Mouse (Mus musculus) liver, embryonic 14.5 days (tissue): ENCODE measurements around the gene Pdzk1ip1. TPM values are rescaled to one million over a fixed set of nuclear protein-coding genes. Genes with fewer than 3 reads are reported as not detected.
A peak's percentile ranks its signal among the peaks of the same experiment; 100 is the strongest.

ENCODE experiments used
- ATAC-seq: fragments of 200-750 bp; cut with Nextera tagmentation; 2 replicates; pipeline ENCODE4 v1.8.0; 2017; ENCODE audit warnings: moderate number of reproducible peaks, mild to moderate bottlenecking, moderate library complexity; ENCODE audit not compliant: insufficient read depth
- DNase-seq, 3 experiments: peaks; one replicate each; pipeline ENCODE4 v3.0.0-alpha.2; 2012 to 2013; ENCODE audit warnings: low read depth in 3 of 3, low spot score in 3 of 3
- H3K27ac ChIP-seq: fragments of 300-500 bp; sonication (generic); 2 replicates; pipeline ENCODE4 v1.5.1; 2014; ENCODE audit warnings: moderate library complexity, mild to moderate bottlenecking, control low read depth, inconsistent platforms
- H3K27me3 ChIP-seq: fragments of 300-500 bp; sonication (generic); 2 replicates; pipeline ENCODE4 v1.6.1; 2014; ENCODE audit warnings: mild to moderate bottlenecking, low read length, moderate library complexity; ENCODE audit not compliant: control insufficient read depth, insufficient read depth
- H3K36me3 ChIP-seq: fragments of 300-500 bp; sonication (generic); replicated peaks from 2 replicates; pipeline ENCODE4 v1.6.1; 2014; ENCODE audit warnings: low read depth; ENCODE audit not compliant: control insufficient read depth, insufficient read depth
- H3K4me1 ChIP-seq, 2 experiments: fragments of 200-500 bp in 1 of 2; fragments of 300-500 bp in 1 of 2; sonication (generic) in 1 of 2; replicated peaks; 2 replicates each; pipeline ENCODE4 v1.6.1; 2012 to 2014; ENCODE audit warnings: antibody characterized with exemption in 1 of 2, inconsistent platforms in 1 of 2, low read length in 1 of 2; ENCODE audit not compliant: control insufficient read depth in 2 of 2, insufficient read depth in 2 of 2
- H3K4me2 ChIP-seq: fragments of 300-500 bp; sonication (generic); 2 replicates; pipeline ENCODE4 v1.6.1; 2014; ENCODE audit warnings: low read depth, mild to moderate bottlenecking, control low read depth, moderate library complexity
- H3K4me3 ChIP-seq, 2 experiments: fragments of 200-500 bp in 1 of 2; fragments of 300-500 bp in 1 of 2; sonication (generic) in 1 of 2; 2 replicates each; pipeline ENCODE4 v1.5.1; 2012 to 2014; ENCODE audit warnings: low read depth in 2 of 2, low read length in 2 of 2, mild to moderate bottlenecking in 2 of 2, control low read depth in 1 of 2, inconsistent platforms in 1 of 2, moderate library complexity in 1 of 2; ENCODE audit not compliant: insufficient read depth in 1 of 2
- H3K9ac ChIP-seq: fragments of 300-500 bp; sonication (generic); replicated peaks from 2 replicates; pipeline ENCODE4 v1.6.1; 2014; ENCODE audit warnings: mild to moderate bottlenecking, control low read depth, moderate library complexity
- H3K9me3 ChIP-seq: fragments of 300-500 bp; sonication (generic); 2 replicates; pipeline ENCODE4 v1.6.1; 2016; ENCODE audit warnings: low read length, mixed read lengths; ENCODE audit not compliant: control insufficient read depth
- CTCF ChIP-seq: IDR thresholded peaks from 2 replicates; pipeline ENCODE4 v1.5.1; 2016; ENCODE audit warnings: antibody characterized with exemption, low read depth, control low read depth
- EP300 ChIP-seq: IDR thresholded peaks from 2 replicates; pipeline ENCODE4 v1.6.1; 2016; ENCODE audit warnings: antibody characterized with exemption, low read depth
- WGBS: fragments of 180-500 bp; shearing (Covaris S2); extraction: QIAGEN DNeasy Blood & Tissue Kit; methylation state at CpG from one replicate; pipeline ENCODE4 v1.1.7; 2014; ENCODE audit not compliant: insufficient replicate concordance; 5-methylcytosine and 5-hydroxymethylcytosine counted together
- polyA plus RNA-seq, 2 experiments: library from polyadenylated mRNA; depleted of rRNA in 1 of 2; stranded (reverse) in 1 of 2; unstranded in 1 of 2; fragments of >200 nt; fragmentation: Nextera tagmentation in 1 of 2; extraction: Ambion mirVana in 1 of 2; gene quantifications; 2 replicates each; pipeline versions ENCODE4 v1.2.1 to v1.2.3; 2012 to 2014

The Pdzk1ip1 gene
- polyA plus RNA-seq, 2 experiments = 24.4 to 24.5 TPM

- Histone ChIP-seq H3K27me3 (no peaks in the 10 kb centered on the region; the same call in 1 of the 2 replicates), H3K4me1 (peaks cover 70% of the 10 kb centered on the region in 2 experiments), H3K36me3 (no peaks in the 10 kb centered on the region), H3K9me3 (no peaks in the 10 kb centered on the region), H3K4me3 (peak overlapping the region; percentile 18 to 44), H3K4me2 (peak overlapping the region; percentile 76), H3K27ac (peak overlapping the region; percentile 62), H3K9ac (peak overlapping the region; percentile 83)
- no peak for DNase-seq
- no peak for ATAC-seq
- TF ChIP-seq CTCF (no peak), EP300 (no peak)
- 5% methylated on average over 36 of the region's 36 CpGs for WGBS
These were observed 36.0 kb upstream of the Pdzk1ip1 start for GRCm38 (mm10) chr4:115052343-115053005.

- DNase-seq = no peak
- peak overlapping the region; percentile 93 for H3K27ac ChIP-seq
- peaks cover 3% of the 10 kb centered on the region for H3K27me3 ChIP-seq
- H3K4me3 ChIP-seq = no peak overlapping the region
- H3K36me3 ChIP-seq = peaks cover 2% of the 10 kb centered on the region
- ATAC-seq = no peak
- peak overlapping the region; percentile 100 for H3K4me2 ChIP-seq
- H3K4me1 ChIP-seq = peaks cover 45 to 46% of the 10 kb centered on the region in 2 experiments
- WGBS = 11% methylated on average over 2 of the region's 2 CpGs
- TF ChIP-seq EP300 (no peak), CTCF (no peak)
- H3K9me3 ChIP-seq = no peaks in the 10 kb centered on the region
- peak overlapping the region; percentile 100 for H3K9ac ChIP-seq
These were observed 33.5 kb upstream of the Pdzk1ip1 start for GRCm38 (mm10) chr4:115055044-115055443.

DNA sequence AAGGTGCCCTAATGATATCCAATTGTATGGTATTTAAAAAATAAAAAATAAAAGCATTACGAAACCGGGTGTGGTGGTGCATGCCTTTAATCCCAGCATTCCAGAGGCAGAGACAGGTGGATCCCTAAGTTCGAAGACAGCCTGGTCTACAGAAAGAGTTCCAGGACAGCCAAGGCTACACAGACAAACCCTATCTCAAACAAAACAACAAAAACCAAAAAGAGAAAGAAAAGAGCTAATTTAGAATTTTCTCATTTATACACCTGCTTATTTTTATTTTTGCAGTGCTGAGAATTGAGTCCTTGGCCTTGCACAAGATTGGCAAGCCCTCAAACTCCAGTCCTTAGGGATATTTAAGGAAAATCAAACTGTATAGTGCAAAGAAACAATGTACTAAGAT lies 32.8 kb upstream of the Pdzk1ip1 start:
- Histone ChIP-seq H3K9ac (peak overlapping the region; percentile 100), H3K27me3 (peaks cover 8% of the 10 kb centered on the region), H3K9me3 (no peaks in the 10 kb centered on the region), H3K4me2 (peak overlapping the region; percentile 100), H3K4me3 (peak overlapping the region in 1 of 2 experiments; percentile 98; a peak in 2 of 4 replicates), H3K27ac (peak overlapping the region; percentile 93), H3K4me1 (peaks cover 43 to 45% of the 10 kb centered on the region in 2 experiments), H3K36me3 (peaks cover 8% of the 10 kb centered on the region)
- TF ChIP-seq CTCF (no peak), EP300 (no peak)
- no peak for ATAC-seq
- no peak for DNase-seq
- 43% methylated on average over 3 of the region's 3 CpGs for WGBS

DNA sequence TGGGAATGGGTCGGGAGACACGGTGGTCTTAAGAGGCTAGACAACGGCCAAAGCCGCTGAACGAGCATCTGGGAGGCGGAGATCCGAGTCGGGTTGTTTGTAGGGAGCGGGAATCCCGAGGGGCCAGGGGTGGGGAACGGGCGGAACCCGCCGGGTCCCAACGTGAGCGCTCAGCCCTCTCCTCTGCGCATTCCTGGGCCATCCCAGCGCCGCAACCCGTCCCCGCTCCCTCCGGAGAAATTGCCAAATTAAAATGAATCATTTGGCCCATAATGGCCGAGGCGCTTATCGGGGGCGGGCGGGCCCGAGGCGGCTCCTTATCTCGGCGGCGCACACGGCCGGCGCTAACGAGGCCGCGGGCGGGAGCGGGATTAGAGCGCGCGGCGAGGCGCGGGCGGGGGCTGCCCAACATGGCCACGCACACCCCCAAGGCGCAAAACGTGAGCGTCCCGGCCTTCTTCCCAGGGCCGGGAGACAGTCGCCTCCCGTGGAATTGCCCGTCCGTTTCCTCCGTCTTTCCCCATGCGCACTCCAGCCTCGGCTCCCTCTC lies 32.1 kb upstream of the Pdzk1ip1 start, which contains the start of gene Tal1:
Tal1 (plus strand) TSS at position 56 of the 550 bp plus-strand sequence.
- TF ChIP-seq CTCF (no peak), EP300 (peak; percentile 94)
- peaks cover 14% of the 10 kb centered on the region for H3K36me3 ChIP-seq
- peak within 1 kb of the TSS; percentile 100 for H3K4me2 ChIP-seq
- under 1% methylated on average over 60 of the region's 60 CpGs for WGBS
- H3K9ac ChIP-seq = peak within 1 kb of the TSS; percentile 100
- H3K9me3 ChIP-seq = no peaks in the 10 kb centered on the region
- peak within 1 kb of the TSS; percentile 93 to 98 for H3K4me3 ChIP-seq
- DNase-seq (peak; percentile 86 to 89 (median 87)), ATAC-seq (peak; percentile 83)
- peaks cover 8% of the 10 kb centered on the region for H3K27me3 ChIP-seq
- peaks cover 38 to 41% of the 10 kb centered on the region in 2 experiments for H3K4me1 ChIP-seq
- H3K27ac ChIP-seq = peak within 1 kb of the TSS; percentile 93
